Mouse (Mus musculus): ENCODE measurements at regions not wholly inside any gene's neighbourhood (a gene's known extent, or its start where the extent isn't known, plus 50 kb on each side); places are given as distances from the start of the nearest gene placed in this dataset.
A peak's percentile ranks its signal among the peaks of the same experiment; 100 is the strongest.
"Not testable (repeated sequence)": the region's sequence is repeated elsewhere in the genome, so short reads cannot be mapped to it uniquely, and the experiment has no call there.

DNA sequence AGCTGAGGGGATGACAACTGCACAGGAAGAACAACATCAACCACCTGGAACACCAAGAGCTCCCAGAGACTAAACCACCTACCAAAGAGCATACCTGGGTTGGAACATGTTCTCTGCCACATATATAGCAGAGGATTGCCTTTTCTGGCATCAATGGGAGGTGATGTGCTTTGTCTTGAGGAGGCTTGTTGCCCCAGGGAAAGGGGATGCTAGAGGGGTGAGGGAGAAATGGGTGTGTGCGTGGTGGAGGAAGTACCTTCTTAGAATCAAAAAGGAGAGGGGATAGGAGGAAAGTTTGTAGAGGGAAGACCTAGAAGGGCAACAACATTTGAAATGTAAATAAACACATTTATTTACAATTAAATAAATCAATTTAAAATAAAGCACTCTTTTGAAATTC, 358.5 kb upstream of the Pfkp start:
- no peak for DNase-seq (ENCODE audit: low spot score in 2 of 2)

DNA sequence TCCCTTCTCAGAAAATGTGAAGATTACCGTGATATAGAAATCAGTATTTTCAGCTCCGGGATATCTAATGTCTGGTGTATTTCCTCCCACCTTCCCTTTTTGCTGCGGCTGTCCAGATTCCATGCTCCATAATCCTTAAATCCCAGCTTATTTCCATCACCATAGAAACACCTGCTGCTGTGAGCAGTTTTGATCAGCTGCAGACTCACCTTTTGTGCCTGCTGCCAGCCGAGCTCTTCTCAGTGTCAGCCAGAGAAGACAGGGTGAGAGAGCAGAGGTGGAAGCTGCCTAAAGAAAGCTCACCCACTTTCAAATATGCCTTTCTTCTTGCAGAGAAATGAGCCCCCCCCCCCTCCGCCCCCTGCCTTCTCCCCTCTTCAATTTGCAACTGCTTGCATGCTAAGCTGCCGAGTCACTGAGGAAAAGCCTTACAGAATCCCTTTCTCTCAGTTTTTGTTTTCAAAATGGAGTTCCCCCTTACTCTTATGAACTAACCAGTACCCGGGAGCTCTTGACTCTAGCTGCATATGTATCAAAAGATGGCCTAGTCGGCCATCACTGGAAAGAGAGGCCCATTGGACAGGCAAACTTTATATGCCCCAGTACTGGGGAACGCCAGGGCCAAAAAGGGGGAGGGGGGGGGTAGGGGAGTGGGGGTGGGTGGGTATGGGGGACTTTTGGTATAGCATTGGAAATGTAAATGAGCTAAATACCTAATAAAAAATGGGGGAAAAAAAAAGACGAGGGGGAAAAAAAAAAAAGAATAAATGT, 350.1 kb upstream of the Pfkp start:
- not testable (repeated sequence) for DNase-seq (ENCODE audit: low spot score in 2 of 2)

DNA sequence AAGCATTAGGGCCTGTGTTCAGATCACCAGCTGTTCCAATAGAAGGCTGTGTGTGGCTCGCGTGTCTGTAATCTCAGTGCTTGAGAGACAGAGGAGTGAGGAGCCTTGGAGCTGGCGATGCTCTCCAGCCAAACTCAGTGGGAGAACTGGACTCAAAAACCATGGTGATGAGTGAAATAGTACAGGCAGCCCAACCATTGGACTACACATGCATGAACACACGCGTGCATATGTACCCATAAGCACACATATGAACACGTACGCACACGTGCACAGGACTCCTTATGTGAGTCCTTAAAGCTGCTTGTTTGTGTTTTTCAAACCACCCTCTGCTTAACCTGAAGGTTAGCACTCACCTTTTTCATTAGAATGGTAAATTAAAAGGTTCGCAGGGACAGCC, 349.5 kb upstream of the Pfkp start:
- no peak for DNase-seq (ENCODE audit: low spot score in 2 of 2)

DNA sequence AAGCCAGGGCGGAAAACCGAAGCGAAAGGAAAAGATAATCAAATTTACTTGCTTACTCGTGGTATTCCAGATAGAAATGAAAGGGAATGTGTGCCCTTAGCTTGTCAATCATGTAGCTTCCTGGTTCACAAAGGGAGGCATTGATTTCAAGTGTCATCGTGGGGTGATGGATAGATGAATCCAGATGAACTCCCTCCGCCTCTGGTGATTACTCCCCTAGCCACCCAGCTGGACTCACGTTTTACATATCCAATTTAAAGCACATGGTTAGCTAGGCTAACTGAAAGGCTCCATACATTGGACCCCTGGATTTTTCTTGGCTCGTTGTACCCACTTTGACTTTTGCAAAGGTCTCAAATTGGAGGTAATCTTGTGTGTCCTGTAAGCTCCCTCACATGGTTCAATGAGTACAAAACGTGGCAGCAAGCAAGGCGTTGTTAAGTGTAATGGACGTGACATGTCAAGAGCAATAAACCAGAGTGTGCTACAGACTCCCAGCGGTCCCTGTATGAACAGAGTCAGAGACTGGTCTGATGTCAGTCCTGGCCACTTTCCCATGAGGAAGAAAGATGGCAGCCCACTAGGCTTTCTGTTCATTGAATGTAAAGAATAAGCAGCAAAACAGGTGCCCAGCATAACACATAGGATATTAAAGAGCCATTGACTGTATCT, 343.9 kb upstream of the Pfkp start:
- no peak for DNase-seq (ENCODE audit: low spot score in 2 of 2)

DNA sequence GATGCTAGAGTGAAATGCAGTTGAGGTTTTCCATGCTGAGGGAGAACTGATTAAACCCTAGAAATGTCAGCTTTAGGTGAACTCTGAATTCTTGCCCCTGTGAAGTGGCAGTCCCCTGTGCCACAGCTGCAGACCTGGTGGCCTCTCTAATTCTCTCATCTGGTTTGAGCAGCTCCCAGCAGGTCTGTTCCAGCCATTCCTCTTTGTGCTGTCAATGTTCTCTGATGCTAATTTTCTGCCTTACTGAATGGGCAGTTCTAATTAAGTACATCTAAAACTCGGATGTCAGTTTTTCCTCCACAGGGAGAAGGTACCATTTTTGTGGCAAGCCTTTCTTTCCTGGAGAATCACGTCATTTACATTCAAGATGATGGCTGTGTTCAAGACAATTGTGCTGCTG, 343.1 kb upstream of the Pfkp start:
- no peak for DNase-seq (ENCODE audit: low spot score in 2 of 2)

DNA sequence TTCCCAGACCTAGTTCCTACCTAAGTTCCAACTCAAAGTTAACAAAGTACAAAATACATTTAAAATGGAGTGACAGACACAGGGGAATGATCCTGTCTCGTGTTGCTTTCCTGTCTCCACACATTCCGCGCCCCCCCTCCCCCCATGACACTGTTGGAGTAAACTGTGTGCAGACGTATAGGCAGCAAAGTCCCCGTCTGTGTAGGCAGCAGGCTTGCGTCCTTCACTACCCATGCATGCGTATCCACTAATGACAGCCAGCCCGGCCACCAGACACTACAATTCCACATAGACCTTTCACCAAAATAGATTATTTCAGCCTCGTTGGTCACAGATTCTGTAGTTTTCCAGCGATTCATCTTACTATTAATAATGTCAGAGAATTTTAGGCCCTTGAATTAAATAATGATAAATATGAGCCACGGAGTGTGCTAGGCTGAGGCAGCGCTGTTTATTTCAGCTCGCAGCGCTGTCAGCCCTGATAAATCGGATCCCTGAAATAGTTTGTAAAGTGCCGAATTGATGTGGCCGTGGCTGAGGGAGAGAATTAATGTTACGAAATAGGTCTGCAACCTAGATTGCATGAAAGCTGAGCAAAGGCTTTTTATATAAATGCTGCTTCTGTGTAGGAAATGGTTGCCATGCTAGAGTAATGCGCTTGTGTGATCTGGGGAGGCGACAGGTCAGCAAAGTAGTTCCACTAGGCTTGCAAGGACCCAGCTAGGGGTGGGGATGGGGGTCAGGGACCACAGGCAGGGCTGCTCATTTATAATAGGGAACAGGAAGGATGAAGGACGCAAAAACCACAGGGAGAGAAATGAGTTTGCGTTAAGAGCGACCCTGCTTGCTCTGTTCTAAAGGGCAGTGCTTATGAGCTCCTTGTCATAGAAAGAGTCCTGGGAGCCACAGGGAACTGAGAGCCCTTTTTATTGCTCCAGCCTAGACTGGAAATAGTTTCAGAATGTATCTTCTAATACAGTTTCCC, 336.7 kb upstream of the Pfkp start:
- DNase-seq (ENCODE audit: low spot score in 2 of 2), result no peak

DNA sequence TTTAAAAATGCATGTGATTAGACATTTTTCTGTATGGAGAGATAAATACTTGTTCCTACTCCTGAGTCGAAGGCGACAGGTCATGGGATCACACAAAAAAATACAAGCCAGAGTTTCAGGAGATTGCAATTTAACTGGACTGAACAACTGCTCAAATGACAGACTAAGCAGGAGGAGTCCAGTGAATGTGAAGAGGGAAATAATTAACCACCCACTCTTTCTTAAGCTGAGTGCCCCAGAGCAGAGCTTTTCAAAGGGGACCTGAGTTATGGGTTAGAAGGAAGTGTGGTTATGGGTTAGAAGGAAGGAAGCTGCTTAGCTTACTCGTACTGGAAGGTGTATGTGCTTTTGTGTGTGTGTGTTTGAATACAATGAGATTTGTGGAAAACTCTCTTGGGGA, 307.1 kb upstream of the Pfkp start:
- DNase-seq (ENCODE audit: low spot score in 2 of 2), result no peak

DNA sequence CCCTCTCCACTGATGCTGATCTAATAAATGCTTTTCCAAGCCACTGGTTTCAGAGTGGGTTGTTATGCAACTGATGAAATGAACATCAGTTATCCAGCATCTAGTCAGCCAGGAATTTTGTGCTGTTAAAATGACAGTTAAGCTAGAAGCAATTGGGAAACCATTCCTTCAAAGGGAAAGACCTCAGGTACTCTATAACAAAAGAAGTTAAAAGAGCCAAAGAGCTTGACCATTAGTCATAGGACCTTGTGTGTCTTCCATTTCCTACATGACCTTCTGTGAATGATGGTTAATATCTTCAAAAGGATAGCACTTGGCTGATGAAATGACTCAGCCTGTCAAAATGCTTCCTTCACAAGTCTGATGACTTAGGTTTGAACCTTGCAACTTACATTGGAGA, 275.6 kb upstream of the Pfkp start:
- DNase-seq (ENCODE audit: low spot score in 2 of 2), result no peak

DNA sequence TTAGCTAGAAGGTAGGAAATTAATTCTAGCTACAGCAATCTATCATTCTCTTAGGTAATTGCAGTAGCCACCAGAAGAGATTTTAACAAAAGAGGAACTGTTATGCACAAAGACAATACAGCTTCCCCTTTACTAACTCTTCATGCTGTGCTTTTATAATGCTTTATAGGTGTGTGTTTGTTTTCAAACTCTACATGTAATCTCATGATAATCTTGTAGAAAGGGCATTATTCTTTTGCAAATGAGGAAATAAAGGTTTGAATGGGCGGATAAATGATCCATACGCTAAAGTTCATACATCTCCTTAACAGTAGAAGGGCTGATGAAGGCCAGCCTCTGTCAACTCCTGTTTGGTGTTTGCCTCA, 273.8 kb upstream of the Pfkp start:
- no peak for DNase-seq (ENCODE audit: low spot score in 2 of 2)

DNA sequence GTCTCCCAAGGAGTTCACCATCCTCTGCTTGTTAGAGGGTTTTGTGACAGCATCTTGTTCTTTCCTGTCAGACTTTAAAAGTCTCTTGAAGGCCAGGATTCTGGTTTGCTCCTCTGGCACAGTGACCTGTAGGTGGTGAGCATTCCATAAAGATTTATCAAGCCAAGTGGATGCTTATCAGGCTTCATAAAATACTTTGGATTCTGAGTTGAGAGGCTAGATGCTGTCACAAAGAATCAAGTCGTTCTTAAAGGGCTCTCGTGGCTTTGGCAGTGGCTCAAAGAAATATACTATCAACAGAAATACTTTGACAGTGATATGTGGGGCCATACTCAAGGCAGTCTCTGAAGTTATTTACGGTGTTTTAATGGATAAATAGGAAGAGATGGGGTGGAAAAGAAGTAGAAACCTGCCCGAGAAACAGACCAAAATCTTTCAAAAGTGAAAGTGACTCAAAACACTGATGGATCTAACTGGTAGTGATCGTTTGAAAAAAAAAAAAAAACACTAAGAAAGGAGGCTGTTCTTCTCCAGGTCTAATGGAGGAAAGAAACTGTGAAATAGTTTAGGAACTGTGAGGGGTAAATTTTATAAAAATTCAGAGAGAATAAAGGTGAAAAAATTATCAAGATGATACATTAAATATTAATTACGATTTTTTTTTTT, 273.2 kb upstream of the Pfkp start:
- DNase-seq (ENCODE audit: low spot score in 2 of 2), result no peak

DNA sequence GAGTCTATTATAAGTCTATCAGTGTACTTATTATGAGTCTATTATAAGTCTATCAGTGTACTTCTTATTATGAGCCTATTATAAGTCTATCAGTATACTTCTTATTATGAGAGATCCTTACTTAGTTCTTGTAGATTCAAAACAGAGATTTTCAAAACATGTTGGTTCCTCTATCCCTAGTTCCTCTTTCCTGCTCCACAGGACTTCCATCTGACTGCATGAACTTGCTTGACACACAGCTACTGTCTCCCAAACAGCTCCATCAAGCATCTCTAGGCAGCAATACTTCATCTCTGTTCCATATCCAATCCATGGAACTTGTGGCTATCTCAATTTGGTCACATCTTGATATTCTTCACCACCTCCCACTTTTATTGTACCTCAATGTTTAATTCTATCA, 257.4 kb upstream of the Pfkp start:
- DNase-seq (ENCODE audit: low spot score in 2 of 2), result no peak

DNA sequence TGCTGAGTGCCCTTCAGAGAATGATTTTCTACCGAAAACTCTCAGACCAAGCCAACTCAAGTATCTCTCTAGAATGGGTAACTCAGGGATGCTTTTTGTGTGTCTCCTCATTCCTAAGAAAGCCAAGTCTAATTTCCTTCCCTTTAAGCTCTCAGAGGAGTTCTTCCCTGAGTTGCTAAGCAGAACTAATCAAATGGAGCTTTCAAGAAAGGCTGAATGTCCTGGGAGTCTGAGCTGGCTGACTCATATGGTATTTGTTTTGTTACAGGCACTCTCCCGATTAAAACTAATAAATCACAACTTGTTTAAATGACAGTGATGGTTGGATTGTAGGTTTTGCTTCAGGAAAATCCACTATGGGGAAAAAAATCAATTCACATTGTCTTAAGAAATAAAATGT, 253.1 kb upstream of the Pfkp start:
- no peak for DNase-seq (ENCODE audit: low spot score in 2 of 2)

DNA sequence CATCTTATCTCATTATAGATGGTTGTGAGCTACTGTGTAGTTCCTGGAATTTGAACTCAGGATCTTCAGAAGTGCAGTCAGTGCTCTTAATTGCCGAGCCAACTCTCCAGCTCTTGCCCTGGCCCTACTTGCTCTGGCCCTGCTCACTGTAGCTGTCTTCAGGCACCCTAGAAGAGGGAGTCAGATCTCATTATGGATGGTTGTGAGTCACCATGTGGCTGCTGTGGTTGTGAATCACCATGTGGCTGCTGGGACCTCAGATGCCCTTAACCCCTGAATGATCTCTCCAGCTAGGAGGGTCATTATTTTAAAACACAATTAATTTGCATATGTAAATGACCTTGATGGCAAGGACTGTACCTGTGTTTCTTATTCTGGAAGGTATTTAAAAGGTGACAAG, 249.1 kb upstream of the Pfkp start:
- DNase-seq (ENCODE audit: low spot score in 2 of 2), result no peak

DNA sequence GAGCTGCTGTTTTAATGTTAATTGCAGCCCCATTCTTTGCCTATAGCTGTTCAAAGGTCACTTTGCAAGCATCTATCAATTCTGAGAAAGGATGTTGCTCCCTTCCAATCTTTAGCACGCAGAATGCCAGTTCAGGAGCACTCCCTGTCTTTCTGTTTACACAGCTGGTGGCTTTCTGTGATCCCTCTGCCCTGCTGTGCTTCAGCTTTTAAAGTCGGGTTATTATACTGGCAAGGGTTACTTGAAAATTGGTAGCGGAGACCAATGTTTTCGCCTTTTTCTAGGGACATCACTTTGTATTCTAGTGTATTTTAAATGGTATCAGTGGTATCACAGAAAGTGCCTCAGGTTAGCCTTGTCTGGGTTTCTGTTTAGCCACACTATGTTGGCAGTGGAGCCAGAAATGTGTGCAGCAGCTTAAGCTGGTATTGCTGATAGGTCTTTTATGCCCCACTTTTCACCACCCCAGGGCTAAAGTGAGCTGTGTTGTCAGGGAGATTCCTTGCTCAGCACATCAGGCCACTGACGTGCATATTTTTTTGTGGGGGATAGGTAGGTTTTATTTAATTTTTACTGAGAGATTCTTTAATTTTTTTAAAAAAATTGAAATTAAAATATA, 243.0 kb upstream of the Pfkp start:
- DNase-seq (ENCODE audit: low spot score in 2 of 2), result no peak

DNA sequence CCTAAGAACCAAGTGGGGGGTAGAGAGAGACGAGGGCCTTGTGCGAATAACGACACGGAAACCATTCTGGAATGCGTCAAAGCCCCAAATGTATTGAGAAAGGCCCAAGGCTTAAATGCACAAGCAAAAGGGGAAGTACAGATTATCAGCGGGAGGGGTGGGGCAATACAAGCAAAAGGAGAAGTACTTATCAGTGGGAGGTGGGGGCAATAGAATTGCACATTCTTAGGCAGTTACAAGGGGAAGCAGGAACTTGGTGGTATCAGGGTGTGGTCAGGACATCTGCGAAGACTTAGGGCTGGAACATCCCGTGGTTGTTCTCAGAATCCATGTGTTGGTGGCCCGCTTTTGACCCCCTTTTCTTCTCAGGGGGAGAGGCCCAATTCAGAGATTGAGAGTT, 240.9 kb upstream of the Pfkp start:
- DNase-seq (ENCODE audit: low spot score in 2 of 2), result peak in 1 of 2 experiments; percentile 13

DNA sequence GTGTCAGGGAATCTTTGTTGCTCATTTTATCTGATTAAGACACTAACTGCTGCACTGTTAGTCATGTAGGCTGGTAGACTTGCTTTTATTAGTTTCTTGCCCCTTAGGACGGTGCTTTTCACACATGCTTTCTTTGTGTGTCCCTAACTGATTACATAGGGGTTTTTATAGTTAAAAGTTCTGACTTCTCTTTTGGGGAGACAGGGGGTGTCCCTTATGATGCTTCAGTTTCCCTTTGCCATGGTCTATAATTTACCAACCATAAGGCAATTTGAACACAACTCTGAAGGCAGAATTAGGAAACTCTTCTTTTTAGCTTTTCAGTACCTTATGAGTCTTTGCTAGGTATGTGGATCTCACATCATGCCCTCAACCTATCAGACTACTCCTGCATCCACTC, 239.8 kb upstream of the Pfkp start:
- no peak for DNase-seq (ENCODE audit: low spot score in 2 of 2)

DNA sequence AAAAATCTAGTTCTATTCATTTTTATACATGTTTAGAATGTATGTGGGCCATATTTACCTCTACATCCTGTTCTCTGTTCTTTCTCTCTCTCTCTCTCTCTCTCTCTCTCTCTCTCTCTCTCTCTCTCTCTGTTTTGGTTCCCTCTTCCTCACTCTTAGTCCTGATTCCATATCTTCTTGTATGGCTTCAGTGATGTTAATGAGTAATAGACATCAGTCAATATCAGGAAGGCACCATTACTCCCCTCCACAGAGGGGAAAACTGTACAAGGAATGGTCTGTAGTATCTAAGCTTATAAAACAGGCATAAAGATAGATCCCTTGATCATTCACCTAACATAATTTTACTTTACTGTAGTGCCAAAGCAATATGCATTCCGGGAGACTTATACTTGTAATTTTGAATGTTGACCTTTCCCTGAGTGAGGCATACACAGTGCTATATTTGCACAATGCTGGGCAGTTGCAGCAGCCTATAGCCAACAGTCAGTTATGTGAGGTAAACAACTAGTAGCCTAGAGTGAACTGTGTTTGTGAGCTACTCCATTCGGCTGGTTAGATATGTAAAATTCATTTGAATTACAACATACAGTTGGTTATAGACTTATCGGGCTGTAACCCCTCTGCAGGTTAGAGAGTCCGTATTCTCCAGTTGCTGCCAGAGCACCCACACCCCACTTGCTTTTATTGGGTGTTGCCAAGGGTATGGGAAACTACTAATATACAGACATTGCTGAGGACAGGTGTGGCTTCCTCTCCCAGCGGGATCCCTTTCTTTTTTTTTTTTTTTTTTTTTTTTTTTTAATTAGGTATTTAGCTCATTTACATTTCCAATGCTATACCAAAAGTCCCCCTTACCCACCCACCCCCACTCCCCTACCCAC, 228.7 kb upstream of the Pfkp start:
- no peak for DNase-seq (ENCODE audit: low spot score in 2 of 2)

DNA sequence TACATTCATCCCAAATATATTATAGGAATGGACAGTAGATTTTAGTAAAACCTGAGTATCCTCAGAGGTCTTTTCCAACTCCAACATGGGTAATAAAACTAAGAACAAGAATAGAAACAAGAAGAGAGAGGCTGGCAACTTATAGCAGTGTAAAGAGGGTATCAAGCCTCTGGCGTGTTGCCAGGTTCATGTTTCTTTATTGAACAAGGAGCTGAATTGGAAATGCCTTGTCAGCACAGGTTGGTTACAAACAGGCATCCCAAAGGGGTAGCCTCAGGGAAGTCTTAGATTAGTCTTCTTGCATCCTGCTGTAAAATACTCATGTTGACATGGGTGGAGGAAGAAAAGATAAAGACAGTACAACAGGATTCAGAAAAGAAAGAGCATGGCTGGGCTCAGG, 213.6 kb upstream of the Pfkp start:
- no peak for DNase-seq (ENCODE audit: low spot score in 2 of 2)

DNA sequence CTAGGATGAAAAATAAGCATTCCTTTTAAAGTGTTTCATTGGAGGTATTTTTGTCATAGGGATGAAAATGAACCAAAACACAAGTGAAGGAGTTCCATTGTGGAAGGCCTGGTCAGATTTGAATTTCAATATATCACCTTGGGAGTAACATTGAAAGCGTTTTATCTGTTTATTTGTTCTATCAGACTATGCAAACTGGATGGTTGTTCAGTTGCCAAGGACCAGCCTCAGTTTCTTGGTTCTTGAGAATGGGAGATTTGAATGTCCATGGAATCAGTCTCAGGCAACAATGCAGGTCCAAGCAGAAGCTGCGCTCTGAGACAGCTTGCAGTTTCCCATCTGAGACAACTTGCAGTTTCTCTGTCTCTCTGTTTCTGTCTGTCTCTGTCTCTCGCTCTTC, 211.0 kb upstream of the Pfkp start:
- no peak for DNase-seq (ENCODE audit: low spot score in 2 of 2)

All from heart, adult 9 months (tissue).